Mouse (Mus musculus) liver, adult (tissue): ENCODE results near the gene Glrp1.

Experiments
- GATA4 ChIP-seq: IDR thresholded peaks from 2 replicates; pipeline ENCODE4 v1.6.1; 2014; ENCODE audit warnings: mild to moderate bottlenecking, low read length; ENCODE audit not compliant: insufficient replicate concordance

Gene Glrp1

DNA sequence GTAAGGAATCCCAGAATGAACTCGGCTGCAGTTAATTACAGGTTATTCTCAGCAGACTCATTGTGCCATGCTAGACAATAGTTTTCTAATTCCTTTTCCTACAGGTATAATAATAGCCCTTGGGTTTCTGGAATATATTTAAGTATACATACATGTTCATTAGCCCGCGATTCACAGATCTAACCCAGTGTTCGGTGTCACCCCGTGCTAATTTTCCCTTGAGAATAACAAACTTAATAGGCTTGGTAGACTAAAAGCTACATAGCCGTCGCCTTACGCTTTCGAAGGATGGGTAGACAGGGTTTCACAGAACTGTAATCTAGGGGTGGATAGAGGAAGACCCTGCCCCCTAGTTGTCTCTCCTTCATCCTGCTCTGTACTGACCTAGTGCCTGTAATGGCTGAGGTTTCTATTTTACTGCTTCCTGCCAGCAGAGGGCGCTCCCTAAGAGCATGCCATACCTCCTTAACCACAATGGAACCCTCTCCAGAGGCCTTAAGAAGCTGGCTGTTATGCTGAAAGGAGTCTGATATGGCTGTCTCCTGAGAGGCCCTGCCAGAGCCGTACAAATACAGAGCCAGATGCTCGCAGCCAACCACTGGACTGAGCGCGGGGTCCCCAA is 53.3 kb downstream of the Glrp1 start:
- no peak for TF ChIP-seq GATA4

DNA sequence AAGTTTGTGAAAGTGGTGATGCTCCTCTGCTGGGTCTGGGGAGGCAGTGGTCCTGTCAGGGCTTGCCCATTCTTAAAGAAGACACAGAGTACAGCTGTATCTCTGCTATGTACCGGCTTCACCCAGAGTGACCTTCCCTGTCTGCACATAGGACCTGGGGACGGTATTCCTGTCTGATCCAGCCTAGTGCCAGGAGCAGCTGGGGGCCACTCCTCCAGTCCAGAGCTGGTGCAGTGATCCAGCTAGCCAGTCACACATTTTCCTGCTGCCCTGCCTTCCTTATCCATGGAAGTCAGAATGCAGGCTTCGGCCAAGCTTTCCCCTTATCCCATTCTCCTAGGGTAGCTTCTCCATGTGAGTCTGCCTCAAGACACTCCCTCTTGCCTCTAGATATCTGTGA is 54.1 kb downstream of the Glrp1 start:
- TF ChIP-seq GATA4, result no peak

DNA sequence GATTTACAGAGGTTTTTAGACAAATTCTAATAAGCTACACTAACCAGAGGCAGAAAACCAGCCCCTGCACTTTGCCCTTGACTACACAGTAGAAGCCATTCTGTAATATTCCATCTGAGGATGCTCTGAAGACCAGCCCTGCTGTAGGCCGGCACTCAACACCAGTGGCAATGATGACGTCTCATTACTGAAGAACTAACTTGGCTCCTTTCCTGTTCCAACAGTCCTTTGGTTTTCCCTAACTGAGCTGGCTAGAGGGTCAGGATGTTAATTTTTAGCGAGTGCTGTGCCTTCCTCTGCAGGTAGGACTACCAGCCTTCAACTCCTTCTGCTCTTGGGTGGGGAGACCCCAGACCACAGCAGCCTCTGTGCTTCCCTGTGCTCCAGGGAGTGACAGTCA is 55.2 kb downstream of the Glrp1 start:
- TF ChIP-seq GATA4, result no peak

DNA sequence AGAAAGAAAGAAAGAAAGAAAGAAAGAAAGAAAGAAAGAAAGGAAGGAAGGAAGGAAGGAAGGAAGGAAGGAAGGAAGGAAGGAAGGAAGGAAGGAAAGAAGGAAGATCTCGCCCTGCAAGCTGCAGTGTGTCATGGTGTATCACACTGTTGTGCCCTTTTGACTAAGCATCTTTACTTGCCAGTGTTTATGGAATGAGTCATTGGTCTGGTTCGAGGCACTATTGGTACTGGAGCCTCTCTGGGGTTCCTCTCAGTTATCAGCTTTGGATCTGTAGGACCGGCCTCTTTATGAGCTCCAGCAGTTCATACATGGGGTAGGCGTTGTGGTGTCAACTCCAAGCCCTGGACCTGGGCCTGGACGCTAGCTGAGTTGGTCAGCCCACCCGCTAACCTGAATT is 57.7 kb downstream of the Glrp1 start:
- TF ChIP-seq GATA4, result no peak

DNA sequence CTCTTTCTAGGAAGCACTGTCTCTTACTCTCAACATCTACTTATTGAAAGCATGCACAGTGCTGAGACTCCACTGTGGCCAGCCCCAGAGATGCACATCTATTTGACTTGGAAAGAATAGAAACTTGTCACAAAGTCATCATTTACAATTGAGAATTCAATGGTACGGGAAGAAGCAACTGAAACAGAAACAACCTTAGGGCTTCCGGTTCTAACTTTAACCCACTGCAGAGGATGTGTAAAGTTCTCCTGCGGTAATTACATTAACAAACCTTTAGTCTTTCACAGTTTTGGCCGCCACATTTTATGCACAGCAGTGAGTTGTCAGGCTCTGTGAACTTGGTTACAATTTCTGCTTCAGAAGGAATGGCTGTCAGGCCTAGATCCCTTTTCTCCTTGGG is 59.2 kb downstream of the Glrp1 start:
- no peak for TF ChIP-seq GATA4
